15 mouse cellular contexts compared by ENCODE assay signal in genomic region chr8:120813839-120814238, GRCm38 (mm10).
"Had no signal": no experiment of that assay in that cellular context is flagged by ENCODE, and none has a peak within 500 bp of the region (broad histone marks: within the 10 kb centered on the region; RNA-seq: fewer than 3 reads in every experiment).

No protein-coding gene starts in this region.

- H3K36me3 ChIP-seq: liver, embryonic 15.5 days; lung, embryonic 15.5 days; midbrain, embryonic 12.5 days; neural tube, embryonic 12.5 days; stomach, embryonic 15.5 days had no signal

- ATAC-seq: liver, postnatal 0 days had no signal

- H3K27me3 ChIP-seq: liver, embryonic 15.5 days; lung, embryonic 15.5 days; neural tube, embryonic 12.5 days; stomach, embryonic 15.5 days had no signal

- H3K27ac ChIP-seq: liver, embryonic 15.5 days; lung, embryonic 15.5 days; macrophage; midbrain, embryonic 12.5 days; neural tube, embryonic 12.5 days; stomach, embryonic 15.5 days had no signal

- H3K9ac ChIP-seq: liver, embryonic 15.5 days; liver, postnatal 0 days; lung, embryonic 15.5 days; midbrain, embryonic 12.5 days; neural tube, embryonic 12.5 days; stomach, embryonic 15.5 days had no signal

- H3K4me2 ChIP-seq: liver, embryonic 15.5 days; lung, embryonic 15.5 days; midbrain, embryonic 12.5 days; neural tube, embryonic 12.5 days; stomach, embryonic 15.5 days had no signal

- DNase-seq: liver, postnatal 0 days; lung, adult 2 months; lung, postnatal 10 days; midbrain, embryonic 14.5 days; right cerebral cortex, postnatal 14 days; thymus, adult 2 months; thymus, postnatal 25 days; thymus, postnatal 4 days had no signal

- H3K4me3 ChIP-seq: liver, embryonic 15.5 days; lung, embryonic 15.5 days; megakaryocyte, embryonic 14.5 days; midbrain, embryonic 12.5 days; neural tube, embryonic 12.5 days; stomach, embryonic 15.5 days had no signal

- H3K9me3 ChIP-seq: liver, embryonic 15.5 days; lung, embryonic 15.5 days; midbrain, embryonic 12.5 days; neural tube, embryonic 12.5 days; stomach, embryonic 15.5 days had no signal

- H3K4me1 ChIP-seq: liver, embryonic 15.5 days; lung, embryonic 15.5 days; midbrain, embryonic 12.5 days; neural tube, embryonic 12.5 days; stomach, embryonic 15.5 days had no signal
